Mouse (Mus musculus) hindbrain, embryonic 12.5 days (tissue): Measurements from ENCODE around the gene Rftn1. TPM values are rescaled to one million over a fixed set of nuclear protein-coding genes. Genes with fewer than 3 reads are reported as not detected.
"Not testable (repeated sequence)": the region's sequence is repeated elsewhere in the genome, so short reads cannot be mapped to it uniquely, and the experiment has no call there.

Source experiments
- ATAC-seq: fragments of 200-750 bp; cut with Nextera tagmentation; 2 replicates; pipeline ENCODE4 v1.8.0; 2017; ENCODE audit warnings: moderate TSS enrichment; ENCODE audit not compliant: low FRiP score
- H3K27ac ChIP-seq: fragments of 300-500 bp; sonication (generic); 2 replicates; pipeline ENCODE4 v1.5.1; 2016; ENCODE audit warnings: mild to moderate bottlenecking
- H3K27me3 ChIP-seq: fragments of 300-500 bp; sonication (generic); 2 replicates; pipeline ENCODE4 v1.6.1; 2016; ENCODE audit warnings: mild to moderate bottlenecking
- H3K36me3 ChIP-seq: fragments of 300-500 bp; sonication (generic); 2 replicates; pipeline ENCODE4 v1.6.1; 2016; ENCODE audit warnings: mild to moderate bottlenecking
- H3K4me1 ChIP-seq: fragments of 300-500 bp; sonication (generic); 2 replicates; pipeline ENCODE4 v1.6.1; 2016
- H3K4me2 ChIP-seq: fragments of 300-500 bp; sonication (generic); replicated peaks from 2 replicates; pipeline ENCODE4 v1.6.1; 2016; ENCODE audit warnings: mild to moderate bottlenecking
- H3K4me3 ChIP-seq: fragments of 300-500 bp; sonication (generic); 2 replicates; pipeline ENCODE4 v1.5.1; 2016; ENCODE audit warnings: mild to moderate bottlenecking
- H3K9ac ChIP-seq: fragments of 300-500 bp; sonication (generic); 2 replicates; pipeline ENCODE4 v1.6.1; 2016; ENCODE audit warnings: mild to moderate bottlenecking, moderate library complexity
- H3K9me3 ChIP-seq: fragments of 300-500 bp; sonication (generic); replicated peaks from 2 replicates; pipeline ENCODE4 v1.6.1; 2016; ENCODE audit warnings: mild to moderate bottlenecking
- WGBS: fragments of 180-500 bp; shearing (Covaris S2); methylation state at CpG from one replicate; pipeline ENCODE4 v1.1.7; 2016; 5-methylcytosine and 5-hydroxymethylcytosine counted together
- polyA plus RNA-seq: library from polyadenylated mRNA; unstranded; fragments of >200 nt; fragmentation: Nextera tagmentation; extraction: Ambion mirVana; gene quantifications from 2 replicates; pipeline ENCODE4 v1.2.1, GENCODE M21; 2016

The Rftn1 gene
- polyA plus RNA-seq, 1 experiment from 2014 or later, result 8.3 TPM

DNA sequence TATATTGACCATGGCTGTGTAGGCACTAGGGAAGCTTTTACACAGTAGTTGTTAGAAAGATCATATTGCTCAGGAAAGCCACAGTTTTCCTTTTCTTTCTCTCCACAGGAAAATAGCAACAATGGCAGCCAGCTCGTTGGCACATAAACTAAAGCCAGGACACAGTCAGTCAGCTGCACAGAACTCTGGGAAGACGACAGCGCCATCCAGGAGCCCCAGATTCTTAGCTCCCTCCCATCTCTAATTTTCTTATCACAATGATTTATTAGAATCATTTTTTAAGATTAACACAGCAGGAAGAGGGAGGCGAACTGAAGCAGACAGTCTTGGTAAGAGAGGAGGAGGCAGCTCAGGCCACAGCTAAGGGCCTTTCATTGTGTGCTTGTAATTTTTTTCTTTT, 58.8 kb downstream of the Rftn1 start:
- no peak overlapping the region for H3K4me3 ChIP-seq
- H3K4me2 ChIP-seq, result no peak overlapping the region
- WGBS, result 72% methylated on average over 4 of the region's 4 CpGs
- H3K27ac ChIP-seq, result no peak overlapping the region
- H3K36me3 ChIP-seq, result no peaks in the 10 kb centered on the region
- H3K27me3 ChIP-seq, result no peaks in the 10 kb centered on the region; the same call in 1 of the 2 replicates
- no peak for ATAC-seq
- no peaks in the 10 kb centered on the region; the same call in 1 of the 2 replicates for H3K4me1 ChIP-seq
- H3K9ac ChIP-seq, result no peak overlapping the region
- H3K9me3 ChIP-seq, result no peaks in the 10 kb centered on the region

DNA sequence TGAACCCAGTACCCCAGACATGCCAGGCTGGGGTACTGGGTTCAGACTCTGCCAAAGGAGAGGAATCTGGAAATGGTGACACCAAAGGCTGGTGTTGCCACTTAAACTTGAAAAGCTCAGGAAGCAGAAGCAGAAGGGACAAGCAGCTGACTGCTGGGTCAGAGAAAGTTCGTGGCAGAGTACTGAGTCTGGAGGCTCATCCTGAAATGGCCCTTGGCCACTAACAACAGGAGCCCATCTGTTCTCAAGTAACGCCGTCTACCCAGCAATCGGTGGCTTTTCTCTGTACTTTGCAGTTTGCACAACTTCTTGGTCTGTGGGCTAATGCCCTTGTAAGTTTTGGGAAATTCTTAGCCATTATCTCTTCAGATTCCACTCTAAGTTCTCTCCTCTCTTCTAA, 60.1 kb downstream of the Rftn1 start:
- WGBS, result 88% methylated on average over 4 of the region's 4 CpGs
- Histone ChIP-seq H3K4me1 (peaks cover 2% of the 10 kb centered on the region; the same call in 1 of the 2 replicates), H3K27ac (no peak overlapping the region), H3K9me3 (no peaks in the 10 kb centered on the region), H3K27me3 (no peaks in the 10 kb centered on the region), H3K36me3 (no peaks in the 10 kb centered on the region), H3K9ac (no peak overlapping the region), H3K4me3 (no peak overlapping the region), H3K4me2 (no peak overlapping the region)
- no peak for ATAC-seq

DNA sequence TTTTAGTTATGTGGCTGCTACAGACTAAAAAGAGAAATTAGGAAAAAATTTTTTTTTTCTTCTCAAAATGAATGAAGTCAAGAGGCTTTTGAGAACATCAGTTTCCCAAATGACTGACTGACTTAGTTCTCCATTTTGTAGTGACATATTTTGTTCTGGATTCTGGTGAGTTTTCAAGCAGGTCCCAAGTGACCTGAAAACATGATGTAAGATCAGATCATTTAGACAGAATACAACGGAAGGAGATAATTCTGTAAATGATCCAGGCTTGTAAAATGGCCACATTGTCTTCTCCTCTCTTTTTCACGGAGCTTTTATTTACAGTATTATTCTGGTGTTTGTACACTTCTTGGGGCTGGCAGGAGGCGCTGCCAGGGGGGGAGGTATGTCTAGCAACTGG, 62.1 kb downstream of the Rftn1 start:
- Histone ChIP-seq H3K27ac (no peak overlapping the region), H3K4me1 (peaks cover 4% of the 10 kb centered on the region; the same call in 1 of the 2 replicates), H3K4me3 (no peak overlapping the region), H3K9me3 (no peaks in the 10 kb centered on the region), H3K4me2 (no peak overlapping the region), H3K27me3 (no peaks in the 10 kb centered on the region), H3K9ac (no peak overlapping the region), H3K36me3 (no peaks in the 10 kb centered on the region)
- no peak for ATAC-seq
- 81% methylated on average over 3 of the region's 3 CpGs for WGBS

DNA sequence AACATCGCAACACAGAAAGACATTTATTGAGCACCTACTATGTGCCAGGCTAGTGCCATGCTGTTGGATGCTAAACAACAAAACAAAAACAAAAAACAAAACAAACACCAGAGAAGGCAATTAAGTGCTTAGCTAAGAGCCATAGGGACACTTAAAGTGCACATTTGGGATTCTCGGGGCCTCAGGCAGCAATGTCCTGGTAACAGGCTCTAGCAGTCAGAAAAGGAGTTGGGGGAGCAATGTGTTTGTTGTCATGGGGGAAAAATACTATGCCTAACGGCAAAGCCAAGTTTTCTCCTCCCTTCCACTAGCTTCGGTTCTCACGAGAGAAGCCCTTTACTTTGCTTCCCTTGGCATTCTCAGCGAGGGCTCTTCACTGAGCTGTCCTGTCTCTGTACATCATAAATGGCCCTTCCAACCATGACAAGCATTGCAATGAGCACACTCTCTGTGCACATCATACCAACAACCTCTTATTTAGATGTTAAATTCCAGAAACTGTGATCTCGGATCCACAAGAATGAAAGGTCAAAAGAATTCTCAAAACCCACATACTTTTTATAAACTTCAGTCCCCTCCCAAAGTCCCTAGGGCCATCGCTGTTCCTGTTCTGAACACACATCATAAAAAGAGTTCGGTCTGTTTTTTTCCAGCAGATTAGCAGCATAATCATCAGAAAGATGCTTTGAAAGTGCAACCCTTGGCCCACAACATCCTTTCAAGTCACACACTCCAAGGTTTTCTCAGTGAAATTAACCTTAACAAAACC, 63.2 kb downstream of the Rftn1 start:
- no peaks in the 10 kb centered on the region for H3K9me3 ChIP-seq
- no peak overlapping the region for H3K4me3 ChIP-seq
- no peak overlapping the region for H3K4me2 ChIP-seq
- no peak for ATAC-seq
- WGBS, result 79% methylated on average over 9 of the region's 9 CpGs
- H3K9ac ChIP-seq, result no peak overlapping the region
- no peak overlapping the region for H3K27ac ChIP-seq
- H3K36me3 ChIP-seq, result no peaks in the 10 kb centered on the region
- H3K27me3 ChIP-seq, result no peaks in the 10 kb centered on the region
- peaks cover 4% of the 10 kb centered on the region; the same call in 1 of the 2 replicates for H3K4me1 ChIP-seq

DNA sequence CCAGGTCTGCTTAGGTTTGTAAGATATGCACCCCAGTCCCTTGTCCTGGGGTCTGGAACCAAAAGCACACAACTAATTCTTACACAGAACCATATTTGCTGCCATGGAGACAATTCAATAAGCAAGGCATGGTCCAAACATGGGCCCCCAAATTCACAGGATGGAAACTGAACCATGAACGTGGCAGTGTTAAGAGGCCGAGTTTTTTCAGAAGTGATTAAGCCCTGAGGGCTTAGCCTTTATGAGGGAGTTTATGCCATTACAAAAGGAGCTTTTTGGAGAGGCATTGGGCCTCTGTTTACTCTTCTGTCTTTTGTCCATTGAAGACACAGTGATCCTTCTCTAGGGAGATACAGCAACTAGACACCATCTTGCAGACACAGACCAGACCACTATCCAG, 63.9 kb downstream of the Rftn1 start:
- Histone ChIP-seq H3K36me3 (no peaks in the 10 kb centered on the region), H3K4me1 (peaks cover 4% of the 10 kb centered on the region; the same call in 1 of the 2 replicates), H3K4me2 (no peak overlapping the region), H3K27me3 (no peaks in the 10 kb centered on the region), H3K9me3 (no peaks in the 10 kb centered on the region), H3K9ac (no peak overlapping the region), H3K27ac (no peak overlapping the region), H3K4me3 (no peak overlapping the region)
- no peak for ATAC-seq
- WGBS, result 27% methylated on average over 2 of the region's 2 CpGs

DNA sequence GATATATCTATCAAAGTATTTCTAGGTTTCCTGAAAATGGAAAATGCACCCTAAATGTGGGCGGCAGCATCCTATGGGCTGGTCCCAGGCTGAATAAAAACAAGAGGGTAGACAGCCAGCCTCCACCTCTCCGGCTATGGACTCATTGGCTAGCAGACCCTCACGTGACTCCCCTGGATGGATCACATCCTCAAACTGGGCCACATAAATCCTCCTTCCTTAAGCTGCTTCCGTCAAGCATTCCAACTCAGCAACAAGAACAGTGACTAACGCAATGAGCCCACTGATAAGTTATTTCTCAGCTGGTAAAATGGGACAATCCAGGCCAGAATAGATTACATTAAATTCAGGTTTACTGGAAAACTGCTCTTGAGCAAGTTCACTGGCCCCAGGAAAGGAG, 64.6 kb downstream of the Rftn1 start:
- Histone ChIP-seq H3K27me3 (no peaks in the 10 kb centered on the region), H3K27ac (no peak overlapping the region), H3K4me3 (no peak overlapping the region), H3K36me3 (no peaks in the 10 kb centered on the region), H3K4me1 (peaks cover 4% of the 10 kb centered on the region; the same call in 1 of the 2 replicates), H3K4me2 (no peak overlapping the region), H3K9me3 (no peaks in the 10 kb centered on the region), H3K9ac (no peak overlapping the region)
- 91% methylated on average over 5 of the region's 5 CpGs for WGBS
- no peak for ATAC-seq

DNA sequence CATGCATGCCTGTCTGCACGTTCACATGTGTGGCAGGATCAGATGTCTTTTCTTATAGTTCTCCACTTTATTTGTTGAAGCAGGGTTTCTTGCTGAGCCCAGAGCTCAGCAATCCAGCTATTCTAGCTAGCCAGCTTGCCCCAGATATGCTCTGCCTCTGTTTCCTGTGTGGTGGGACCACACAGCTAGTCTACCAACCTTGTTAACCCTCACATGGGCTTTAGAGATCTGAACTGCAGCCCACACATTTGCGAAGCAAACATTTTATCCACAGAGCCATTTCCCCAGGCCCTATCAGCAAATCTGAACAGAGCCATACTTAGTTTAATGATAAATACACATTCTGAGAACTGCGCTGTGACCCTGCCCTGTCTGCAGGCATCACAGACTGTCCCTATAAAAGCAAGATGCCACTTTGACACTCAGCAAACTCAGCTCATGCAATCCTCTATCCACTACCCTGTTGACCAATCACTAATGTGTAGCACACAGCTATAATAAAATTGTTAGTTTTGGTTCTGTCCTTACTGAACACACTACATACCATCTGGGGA, 65.2 kb downstream of the Rftn1 start:
- WGBS, result 74% methylated on average over 3 of the region's 3 CpGs
- no peaks in the 10 kb centered on the region for H3K9me3 ChIP-seq
- no peaks in the 10 kb centered on the region for H3K27me3 ChIP-seq
- no peak overlapping the region for H3K9ac ChIP-seq
- H3K4me1 ChIP-seq, result peaks cover 4% of the 10 kb centered on the region; the same call in 1 of the 2 replicates
- H3K27ac ChIP-seq, result no peak overlapping the region
- no peak overlapping the region for H3K4me3 ChIP-seq
- no peak for ATAC-seq
- H3K36me3 ChIP-seq, result no peaks in the 10 kb centered on the region
- no peak overlapping the region for H3K4me2 ChIP-seq

DNA sequence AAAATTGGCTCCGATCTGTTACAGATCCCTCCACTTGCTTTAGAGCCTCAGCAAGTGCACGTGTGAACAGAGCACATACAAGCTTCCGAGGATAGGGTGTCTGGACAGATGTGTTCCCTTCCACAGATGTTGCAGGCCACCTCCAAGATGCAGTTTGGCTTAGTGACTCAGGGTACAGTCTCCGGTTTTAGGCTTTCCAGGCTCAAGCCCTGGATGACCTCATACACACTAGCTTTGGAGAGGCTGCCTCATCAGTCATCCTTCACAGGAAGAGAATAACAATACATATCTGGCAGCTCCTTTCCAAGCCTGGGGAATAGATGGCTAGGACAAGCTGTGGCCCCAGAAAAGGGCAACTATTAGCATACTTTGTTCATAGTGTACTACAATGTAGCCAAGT, 65.8 kb downstream of the Rftn1 start:
- H3K9me3 ChIP-seq, result no peaks in the 10 kb centered on the region
- no peak overlapping the region for H3K4me2 ChIP-seq
- peaks cover 4% of the 10 kb centered on the region; the same call in 1 of the 2 replicates for H3K4me1 ChIP-seq
- no peak overlapping the region for H3K9ac ChIP-seq
- no peak for ATAC-seq
- no peaks in the 10 kb centered on the region for H3K36me3 ChIP-seq
- whole genome bisulfite sequencing, result 77% methylated on average over 4 of the region's 4 CpGs
- H3K27ac ChIP-seq, result no peak overlapping the region
- no peaks in the 10 kb centered on the region for H3K27me3 ChIP-seq
- no peak overlapping the region for H3K4me3 ChIP-seq

DNA sequence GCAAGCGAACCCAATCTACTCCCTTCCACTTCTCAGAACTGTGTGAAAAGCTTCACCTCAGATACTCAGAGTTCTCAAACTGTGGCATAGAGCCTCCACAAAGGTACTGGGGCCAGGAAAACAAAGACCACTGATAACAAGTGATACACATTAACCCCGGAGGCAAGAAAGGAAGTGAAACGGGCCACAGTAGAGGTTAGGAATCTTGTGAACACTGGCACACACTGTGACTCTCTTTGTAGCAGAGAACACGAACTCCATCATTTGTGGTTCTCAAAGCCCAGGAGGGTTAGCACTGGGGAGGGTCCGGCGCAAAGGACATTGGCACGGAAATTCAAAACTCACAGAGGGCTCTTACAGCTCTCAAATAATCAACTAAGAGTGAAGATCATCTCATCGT, 67.9 kb downstream of the Rftn1 start:
- Histone ChIP-seq H3K27me3 (no peaks in the 10 kb centered on the region), H3K27ac (no peak overlapping the region), H3K4me1 (0 out of 2 replicates have a peak, but pooled peaks cover 4% of the 10 kb centered on the region), H3K4me3 (no peak overlapping the region), H3K9me3 (no peaks in the 10 kb centered on the region), H3K36me3 (no peaks in the 10 kb centered on the region), H3K9ac (no peak overlapping the region), H3K4me2 (no peak overlapping the region)
- no peak for ATAC-seq
- WGBS, result 77% methylated on average over 8 of the region's 8 CpGs

DNA sequence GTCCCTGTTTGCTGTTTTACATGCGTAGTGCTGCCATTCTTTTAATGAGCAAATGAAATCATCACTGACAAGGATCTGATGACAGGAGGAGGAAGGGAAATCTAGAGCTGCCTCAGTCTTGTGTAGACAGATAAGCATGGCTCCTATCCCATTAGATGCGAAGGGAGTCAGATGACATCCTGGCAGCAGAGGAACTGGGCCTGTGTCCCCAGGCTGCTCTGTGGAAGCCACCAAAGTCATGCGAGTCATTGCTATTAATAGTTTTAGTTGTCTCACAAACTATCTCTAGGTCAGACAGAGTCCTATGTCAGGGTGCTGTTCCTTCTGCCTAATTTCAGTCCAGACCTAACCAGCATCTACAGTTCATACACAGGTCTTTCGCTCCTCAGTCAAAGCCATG, 70.4 kb downstream of the Rftn1 start:
- no peaks in the 10 kb centered on the region for H3K9me3 ChIP-seq
- H3K4me2 ChIP-seq, result no peak overlapping the region
- H3K27me3 ChIP-seq, result no peaks in the 10 kb centered on the region
- ATAC-seq, result no peak
- H3K9ac ChIP-seq, result no peak overlapping the region
- no peak overlapping the region for H3K4me3 ChIP-seq
- no peak overlapping the region for H3K27ac ChIP-seq
- WGBS, result 86% methylated on average over 4 of the region's 4 CpGs
- H3K4me1 ChIP-seq, result 0 out of 2 replicates have a peak, but pooled peaks cover under 1% of the 10 kb centered on the region
- no peaks in the 10 kb centered on the region for H3K36me3 ChIP-seq

DNA sequence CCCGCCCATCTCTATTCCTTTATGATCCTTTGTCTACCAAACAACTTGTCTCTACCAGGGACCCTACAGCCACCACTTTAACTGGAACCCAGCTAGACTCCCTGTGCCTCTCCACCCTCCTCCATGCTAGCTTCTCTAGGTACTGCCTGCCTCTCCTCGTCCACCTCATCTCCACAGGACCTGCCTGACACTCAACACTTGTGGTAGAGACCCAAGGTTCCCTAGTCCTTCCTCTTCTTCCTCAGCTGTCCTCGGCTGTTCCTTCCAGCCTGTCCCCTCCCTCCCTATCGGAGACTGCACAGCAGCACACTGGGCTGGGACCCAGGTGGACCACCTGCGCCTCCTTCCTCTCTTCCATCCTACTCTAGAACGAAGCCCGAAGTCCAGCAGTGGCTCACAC, 73.0 kb downstream of the Rftn1 start:
- no peaks in the 10 kb centered on the region for H3K36me3 ChIP-seq
- H3K27me3 ChIP-seq, result no peaks in the 10 kb centered on the region
- 94% methylated on average over 7 of the region's 7 CpGs for WGBS
- no peak overlapping the region for H3K4me2 ChIP-seq
- no peak overlapping the region for H3K4me3 ChIP-seq
- H3K4me1 ChIP-seq, result no peaks in the 10 kb centered on the region
- no peak overlapping the region for H3K27ac ChIP-seq
- H3K9me3 ChIP-seq, result no peaks in the 10 kb centered on the region
- H3K9ac ChIP-seq, result no peak overlapping the region
- no peak for ATAC-seq

DNA sequence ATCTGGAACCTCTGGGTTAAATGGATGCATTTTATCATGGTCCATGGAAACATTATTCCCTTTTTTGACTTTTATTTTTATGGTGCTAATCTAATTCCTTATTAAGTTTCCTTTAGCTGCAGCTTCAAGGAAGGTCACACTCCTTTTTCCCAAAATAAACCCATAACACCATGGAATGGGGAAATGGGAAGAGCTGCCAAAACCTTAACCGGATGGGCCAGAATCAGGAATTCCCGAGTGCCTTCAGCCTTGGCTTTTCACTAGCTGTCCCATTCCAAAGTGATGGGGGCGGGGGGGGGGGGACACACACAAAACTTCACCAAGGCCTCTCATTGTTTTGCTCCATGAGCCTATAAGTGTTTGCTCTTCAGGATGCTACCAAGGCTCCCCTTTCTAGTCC, 73.5 kb downstream of the Rftn1 start:
- Histone ChIP-seq H3K36me3 (no peaks in the 10 kb centered on the region), H3K9ac (no peak overlapping the region), H3K4me2 (no peak overlapping the region), H3K9me3 (no peaks in the 10 kb centered on the region), H3K4me1 (no peaks in the 10 kb centered on the region), H3K27ac (no peak overlapping the region), H3K4me3 (no peak overlapping the region), H3K27me3 (no peaks in the 10 kb centered on the region)
- 84% methylated on average over 3 of the region's 3 CpGs for WGBS
- no peak for ATAC-seq

DNA sequence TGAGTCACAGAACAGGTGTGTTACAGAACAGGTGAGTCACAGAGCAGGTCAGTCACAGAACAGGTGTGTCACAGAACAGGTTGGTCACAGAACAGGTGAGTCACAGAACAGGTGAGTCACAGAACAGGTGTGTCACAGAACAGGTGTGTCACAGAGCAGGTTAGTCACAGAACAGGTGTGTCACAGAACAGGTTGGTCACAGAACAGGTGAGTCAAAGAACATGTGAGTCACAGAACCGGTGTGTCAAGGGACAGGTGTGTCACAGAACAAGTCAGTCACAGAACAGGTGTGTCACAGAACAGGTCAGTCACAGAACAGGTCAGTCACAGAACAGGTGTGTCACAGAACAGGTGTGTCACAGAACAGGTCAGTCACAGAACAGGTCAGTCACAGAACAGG, 74.1 kb downstream of the Rftn1 start:
- not testable (repeated sequence) for H3K9me3 ChIP-seq, H3K4me3 ChIP-seq
- WGBS, result 84% methylated on average over 1 of the region's 1 CpGs

More for the DNA sequence above, 74.1 kb downstream of the Rftn1 start:
- ATAC-seq, H3K27me3 ChIP-seq, H3K27ac ChIP-seq, H3K4me1 ChIP-seq, H3K36me3 ChIP-seq, H3K9ac ChIP-seq, H3K4me2 ChIP-seq: not testable (repeated sequence)
